Mouse (Mus musculus) embryonic fibroblast, embryonic 13.5 days (primary cell): ENCODE measurements at regions not wholly inside any gene's neighbourhood (a gene's known extent, or its start where the extent isn't known, plus 50 kb on each side); places are given as distances from the start of the nearest gene placed in this dataset.

Experiments used
- CTCF ChIP-seq: IDR thresholded peaks from 2 replicates; pipeline ENCODE4 v1.5.1; 2011; ENCODE audit warnings: mild to moderate bottlenecking, control low read depth, low read length, moderate library complexity, borderline replicate concordance; ENCODE audit not compliant: insufficient read depth
- POLR2A ChIP-seq: IDR thresholded peaks from 2 replicates; pipeline ENCODE4 v1.6.1; 2011; ENCODE audit warnings: low read depth, mild to moderate bottlenecking, control low read depth, low read length, moderate library complexity

DNA sequence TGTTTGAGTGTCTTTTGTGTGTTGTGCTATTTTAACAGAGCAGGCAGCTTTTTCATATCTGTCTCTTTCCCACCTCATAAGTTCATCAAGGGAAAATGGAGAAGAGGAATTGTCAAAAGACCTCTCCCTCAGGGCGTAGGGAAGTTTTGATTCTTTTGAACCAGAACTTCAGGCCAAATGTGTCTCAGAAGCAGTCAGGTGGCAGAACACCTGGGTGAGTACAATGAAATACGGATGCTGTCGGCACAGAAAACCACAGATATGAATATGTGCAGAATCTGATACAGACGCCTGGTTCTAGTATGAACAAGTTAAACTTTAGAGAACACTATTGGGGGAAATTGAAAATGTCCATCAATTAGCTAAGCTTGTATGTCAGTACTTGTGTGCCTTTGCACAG is 84.2 kb downstream of the 3110018I06Rik start:
- TF ChIP-seq CTCF (no peak), POLR2A (no peak)
